Mouse (Mus musculus) right cerebral cortex, postnatal 4 days (tissue): ENCODE measurements at regions not wholly inside any gene's neighbourhood (a gene's known extent, or its start where the extent isn't known, plus 50 kb on each side); places are given as distances from the start of the nearest gene placed in this dataset.

Source experiments
- DNase-seq: peaks from one replicate; pipeline ENCODE4 v3.0.0-alpha.2; 2022

DNA sequence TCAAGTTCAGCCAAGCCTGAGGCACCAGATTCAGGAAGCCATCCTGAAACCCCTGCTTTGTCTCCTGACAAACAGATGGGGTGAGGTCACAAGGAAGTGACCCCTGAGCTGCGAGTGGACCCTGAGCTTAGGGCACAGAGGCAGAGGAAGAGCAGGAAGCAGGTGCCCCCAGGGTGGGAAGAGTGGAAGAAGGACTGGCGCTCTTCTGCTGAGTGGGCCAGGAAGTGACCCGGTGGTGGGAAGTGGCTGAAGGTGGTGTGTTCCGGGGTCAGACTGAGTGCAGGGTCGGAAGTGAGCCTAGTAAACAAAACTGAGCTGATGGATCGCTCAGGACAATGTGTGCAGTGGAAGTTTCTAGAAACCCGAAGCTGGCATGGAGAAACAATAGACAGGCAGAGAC, 57.2 kb upstream of the Unc5b start:
- DNase-seq = no peak

DNA sequence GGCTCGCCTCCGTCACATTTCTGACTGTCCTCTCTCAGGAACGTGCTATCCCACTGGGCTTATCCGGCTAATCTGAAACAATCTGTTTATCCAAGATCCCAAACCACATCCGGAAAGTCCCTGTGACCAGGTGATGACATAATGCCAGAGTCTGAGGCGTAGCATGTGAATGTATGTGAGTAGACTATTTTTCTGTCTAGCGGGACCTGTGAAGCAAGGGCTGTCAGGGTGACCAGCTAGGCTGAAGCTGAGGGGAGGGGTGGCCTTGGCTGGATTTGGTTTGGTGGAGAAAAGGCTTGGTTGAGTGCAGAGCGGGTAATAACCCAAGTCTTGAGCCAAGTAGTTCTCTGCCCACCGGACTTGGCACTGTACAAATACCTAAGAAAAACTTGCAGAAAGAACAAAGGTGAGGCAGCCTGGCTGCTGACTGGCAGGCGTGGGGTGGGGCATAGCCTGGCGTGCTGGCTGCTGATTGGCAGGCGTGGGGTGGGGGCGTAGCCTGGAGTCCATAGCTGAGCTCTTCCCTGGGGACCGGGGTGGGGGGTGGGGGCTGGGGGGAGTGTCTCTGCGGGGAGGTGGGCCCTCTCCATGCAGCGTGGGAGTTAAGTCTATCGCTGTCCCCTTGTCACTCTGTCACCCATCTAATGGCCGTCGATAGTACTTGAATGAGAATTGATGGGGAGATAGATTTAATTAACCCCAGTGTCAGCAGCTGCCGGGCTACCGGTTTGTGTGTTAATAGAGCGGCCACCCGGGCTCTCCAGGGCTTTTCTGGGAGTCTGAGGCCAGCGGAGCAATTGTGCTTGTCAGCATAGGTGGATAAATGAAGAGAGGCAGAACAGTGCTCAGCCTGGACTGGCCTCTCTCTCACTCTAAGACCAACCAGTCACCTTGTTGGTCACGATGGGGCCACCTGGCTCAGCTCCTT, 54.2 kb upstream of the Unc5b start:
- no peak for DNase-seq

DNA sequence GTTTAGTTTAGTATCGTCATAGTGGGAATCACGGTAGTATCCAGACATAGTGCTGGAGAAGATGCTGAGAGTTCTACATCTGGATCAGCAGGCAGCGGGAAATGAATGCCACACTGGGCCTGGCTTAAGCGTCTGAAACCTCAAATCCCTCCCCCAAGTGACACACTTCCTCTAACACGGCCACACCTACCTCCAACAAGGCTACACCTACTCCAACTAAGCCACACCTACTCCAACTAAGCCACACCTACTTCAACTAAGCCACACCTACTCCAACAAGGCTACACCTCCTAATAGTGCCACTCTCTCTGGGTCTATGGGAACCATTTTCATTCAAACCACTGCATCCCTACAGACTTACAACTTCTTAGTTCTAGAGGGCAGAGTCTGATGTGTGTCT, 53.4 kb upstream of the Unc5b start:
- no peak for DNase-seq
